In genomic region chr5:57418216-57418615, GRCm38 (mm10) we compare ENCODE assay signal across 16 mouse cellular contexts.
"Had no signal": no experiment of that assay in that cellular context is flagged by ENCODE, and none has a peak within 500 bp of the region (broad histone marks: within the 10 kb centered on the region; RNA-seq: fewer than 3 reads in every experiment).

No protein-coding gene starts in this region.

- DNase-seq: kidney, postnatal 25 days; layer of hippocampus, adult 9-11 months; liver, postnatal 0 days; lung, embryonic 14.5 days; thymus, adult 18-20 months; thymus, postnatal 36 days had no signal

- H3K27ac ChIP-seq: kidney, postnatal 0 days; layer of hippocampus, adult 2 months; limb, embryonic 12.5 days; limb, embryonic 15.5 days; liver, embryonic 14.5 days; macrophage; midbrain, embryonic 12.5 days had no signal

- ATAC-seq: liver, postnatal 0 days; lung, postnatal 0 days; midbrain, embryonic 16.5 days had no signal

- H3K9ac ChIP-seq: limb, embryonic 12.5 days; limb, embryonic 15.5 days; liver, embryonic 14.5 days; liver, postnatal 0 days; lung, embryonic 14.5 days; midbrain, embryonic 12.5 days had no signal

- H3K9me3 ChIP-seq: limb, embryonic 12.5 days; limb, embryonic 15.5 days; midbrain, embryonic 12.5 days had no signal

- H3K4me2 ChIP-seq: limb, embryonic 12.5 days; limb, embryonic 15.5 days; liver, embryonic 11.5 days; lung, embryonic 14.5 days; midbrain, embryonic 12.5 days had no signal

- H3K4me1 ChIP-seq: limb, embryonic 12.5 days; limb, embryonic 15.5 days; midbrain, embryonic 12.5 days had no signal

- H3K36me3 ChIP-seq: limb, embryonic 12.5 days; limb, embryonic 15.5 days; midbrain, embryonic 12.5 days had no signal

- H3K27me3 ChIP-seq: limb, embryonic 12.5 days; limb, embryonic 15.5 days; midbrain, embryonic 12.5 days had no signal

- H3K4me3 ChIP-seq: layer of hippocampus, adult 2 months; limb, embryonic 12.5 days; limb, embryonic 15.5 days; midbrain, embryonic 12.5 days had no signal
